Mouse (Mus musculus) bone marrow macrophage, adult 2 months (primary cell): Measurements from ENCODE around the gene Ms4a18.

Experiments
- CTCF ChIP-seq: IDR thresholded peaks from 2 replicates; pipeline ENCODE4 v1.5.1; 2012; ENCODE audit warnings: low read depth, mild to moderate bottlenecking, low read length, moderate library complexity
- POLR2A ChIP-seq: IDR thresholded peaks from 2 replicates; pipeline ENCODE4 v1.6.1; 2012; ENCODE audit warnings: mild to moderate bottlenecking, low read depth, low read length, borderline replicate concordance

- no peak for TF ChIP-seq POLR2A
- TF ChIP-seq CTCF: no peak
Measured at GRCm38 (mm10) chr19:10985889-10986288, 31.9 kb downstream of the Ms4a18 start.
